Mouse (Mus musculus): ENCODE data around the gene Gm3012. TPM values are rescaled to one million over a fixed set of nuclear protein-coding genes. Genes with fewer than 3 reads are reported as not detected.

Gene Gm3012
- not detected for polyA plus RNA-seq (2014; fragmentation: Illumina TruSeq; extraction: RNeasy Lipid Tissue Mini Kit (QIAGEN cat#74804); ENCODE audit: low read depth, low replicate concordance)

GRCm38 (mm10) chr14:3634212-3634611 is at the start of gene Gm3012:
Gm3012 (plus strand) TSS chr14:3634512.

DNA sequence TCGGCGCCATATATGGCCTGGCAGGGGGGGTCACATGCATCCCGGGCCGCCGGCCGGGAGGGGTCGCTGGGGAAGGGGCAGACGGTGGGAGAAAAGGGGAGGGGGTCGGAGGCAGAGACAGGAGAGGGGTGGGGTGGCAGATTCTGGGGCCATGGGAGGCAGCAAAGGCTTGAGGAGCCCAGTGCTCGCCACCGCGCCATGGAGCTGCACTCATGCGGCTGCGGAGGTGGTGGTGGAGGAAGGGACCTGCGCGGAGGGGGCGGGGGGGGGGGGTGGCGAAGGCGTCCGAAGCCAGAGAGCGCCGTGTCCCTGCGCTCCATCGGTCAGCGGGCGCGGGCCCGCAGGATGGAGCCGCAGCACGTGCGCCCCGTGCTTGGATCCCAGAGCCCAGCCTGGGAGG is 17.4 kb downstream of the Gm3012 start, which contains the start of gene Gm3020:
Gene Gm3020, plus strand, starts transcription at position 301 of the 400 bp plus-strand sequence.

GRCm38 (mm10) chr14:3688483-3688882 is 54.2 kb downstream of the Gm3012 start, which contains the start of gene Gm3043:
Gm3043 (plus strand) TSS chr14:3688783.

Other genes starting within 250 kb of the Gm3012 start
- gene Gm10413, start 239.4 kb upstream of the Gm3012 start, polyA plus RNA-seq (2014; fragmentation: Illumina TruSeq; extraction: RNeasy Lipid Tissue Mini Kit (QIAGEN cat#74804); ENCODE audit: low read depth, low replicate concordance): not detected
- gene Gm10409, start 221.9 kb upstream of the Gm3012 start, polyA plus RNA-seq (2014; fragmentation: Illumina TruSeq; extraction: RNeasy Lipid Tissue Mini Kit (QIAGEN cat#74804); ENCODE audit: low read depth, low replicate concordance): 0.63 TPM
- gene Gm3005, start 206.4 kb upstream of the Gm3012 start, polyA plus RNA-seq (2014; fragmentation: Illumina TruSeq; extraction: RNeasy Lipid Tissue Mini Kit (QIAGEN cat#74804); ENCODE audit: low read depth, low replicate concordance): 0.28 TPM
- gene Gm10408, start 185.1 kb upstream of the Gm3012 start, polyA plus RNA-seq (2014; fragmentation: Illumina TruSeq; extraction: RNeasy Lipid Tissue Mini Kit (QIAGEN cat#74804); ENCODE audit: low read depth, low replicate concordance): not detected
- gene Gm3020, start 17.5 kb downstream of the Gm3012 start, polyA plus RNA-seq (2014; fragmentation: Illumina TruSeq; extraction: RNeasy Lipid Tissue Mini Kit (QIAGEN cat#74804); ENCODE audit: low read depth, low replicate concordance): 0.63 TPM
- not detected for gene Gm3043, start 54.3 kb downstream of the Gm3012 start, polyA plus RNA-seq (2014; fragmentation: Illumina TruSeq; extraction: RNeasy Lipid Tissue Mini Kit (QIAGEN cat#74804); ENCODE audit: low read depth, low replicate concordance)
- gene Gm3002, start 175.6 kb downstream of the Gm3012 start, polyA plus RNA-seq (2014; fragmentation: Illumina TruSeq; extraction: RNeasy Lipid Tissue Mini Kit (QIAGEN cat#74804); ENCODE audit: low read depth, low replicate concordance): not detected
- gene Gm3033, start 211.7 kb downstream of the Gm3012 start, polyA plus RNA-seq (2014; fragmentation: Illumina TruSeq; extraction: RNeasy Lipid Tissue Mini Kit (QIAGEN cat#74804); ENCODE audit: low read depth, low replicate concordance): not detected
- gene Gm2916, start 249.7 kb downstream of the Gm3012 start, polyA plus RNA-seq (2014; fragmentation: Illumina TruSeq; extraction: RNeasy Lipid Tissue Mini Kit (QIAGEN cat#74804); ENCODE audit: low read depth, low replicate concordance): not detected